Mouse (Mus musculus) ES-E14 (cell line): ENCODE data around the gene Traf4.
"Not testable (repeated sequence)": the region's sequence is repeated elsewhere in the genome, so short reads cannot be mapped to it uniquely, and the experiment has no call there.

Experiments used
- CHD2 ChIP-seq: IDR thresholded peaks from 2 replicates; pipeline ENCODE4 v1.6.1; 2014; ENCODE audit warnings: mild to moderate bottlenecking, low read depth, low read length, inconsistent platforms
- MAFK ChIP-seq: IDR thresholded peaks from 2 replicates; pipeline ENCODE4 v1.6.1; 2014; ENCODE audit warnings: mild to moderate bottlenecking, low read depth, low read length, inconsistent platforms; ENCODE audit not compliant: insufficient read depth

GRCm38 (mm10) chr11:78135314-78135713 is 30.1 kb downstream of the Traf4 start:
- not testable (repeated sequence) for TF ChIP-seq CHD2, MAFK
